Comparison of ENCODE assay signal across 9 mouse cellular contexts in genomic region chr11:4916068-4916467, GRCm38 (mm10). TPM values are rescaled to one million over a fixed set of nuclear protein-coding genes. Genes with fewer than 3 reads are reported as not detected.
DNase-seq lines count a peak whose midpoint lies in the region; ATAC-seq and TF ChIP-seq lines count a peak whose summit lies in the region.
"Had no signal": no experiment of that assay in that cellular context is flagged by ENCODE, and none has a peak within 500 bp of the region (broad histone marks: within the 10 kb centered on the region; RNA-seq: fewer than 3 reads in every experiment).

No protein-coding gene starts in this region.

- H3K27ac ChIP-seq in forebrain, embryonic 14.5 days (ENCODE audit: low read depth, low read length) = no peak overlapping the region
- no peak overlapping the region for H3K27ac ChIP-seq in forebrain, embryonic 15.5 days (replicated peaks)
- no peak overlapping the region for H3K27ac ChIP-seq in bone marrow, adult 2 months (ENCODE audit: control insufficient read depth, insufficient read depth, low read depth, low read length, poor library complexity)
- no peak overlapping the region for H3K27ac ChIP-seq in embryonic fibroblast, embryonic 13.5 days (ENCODE audit: insufficient read depth, low read length)
- no peak overlapping the region for H3K27ac ChIP-seq in lung, postnatal 0 days (ENCODE audit: low read length)
- H3K27ac ChIP-seq: liver, embryonic 15.5 days had no signal

- 30% methylated on average over 1 of the region's 1 CpGs for WGBS in forebrain, embryonic 14.5 days
- 50% methylated on average over 1 of the region's 1 CpGs for WGBS in forebrain, embryonic 15.5 days
- WGBS in bone marrow, adult 2 months = 35% methylated on average over 1 of the region's 1 CpGs
- WGBS in lung, postnatal 0 days = 20% methylated on average over 1 of the region's 1 CpGs

- no peak for ATAC-seq in forebrain, embryonic 14.5 days
- no peak for ATAC-seq in forebrain, embryonic 15.5 days (replicated peaks)
- no peak for ATAC-seq in lung, postnatal 0 days

- DNase-seq in forebrain, embryonic 14.5 days (ENCODE audit: low spot score) = peak; percentile 78
- DNase-seq in CD4-positive helper T cell, adult 2 months (ENCODE audit: low read depth, low spot score) = peak; percentile 67
- peak; percentile 64 to 83 for DNase-seq in kidney, postnatal 25 days
- peak; percentile 73 for DNase-seq in lung, postnatal 0 days (ENCODE audit: low spot score)
- DNase-seq in right cerebral cortex, postnatal 25 days = peak; percentile 44

- H3K9ac ChIP-seq in forebrain, embryonic 14.5 days (ENCODE audit: low read length) = no peak overlapping the region
- H3K9ac ChIP-seq in forebrain, embryonic 15.5 days (replicated peaks) = no peak overlapping the region
- no peak overlapping the region; the same call in 1 of the 2 replicates for H3K9ac ChIP-seq in lung, postnatal 0 days (replicated peaks; ENCODE audit: low read depth)
- H3K9ac ChIP-seq: liver, embryonic 15.5 days had no signal

- TF ChIP-seq EP300 in lung, postnatal 0 days (IDR thresholded peaks at IDR 0.05) = no peak

- no peak for TF ChIP-seq POLR2A in bone marrow, adult 2 months (IDR thresholded peaks at IDR 0.05; ENCODE audit: borderline replicate concordance, control insufficient read depth, low read depth, low read length)
- no peak for TF ChIP-seq POLR2A in embryonic fibroblast, embryonic 13.5 days (IDR thresholded peaks at IDR 0.05; ENCODE audit: low read depth, low read length)

- no peaks in the 10 kb centered on the region for H3K9me3 ChIP-seq in forebrain, embryonic 14.5 days (replicated peaks; ENCODE audit: control insufficient read depth, low read length)
- H3K9me3 ChIP-seq in forebrain, embryonic 15.5 days = no peaks in the 10 kb centered on the region
- no peaks in the 10 kb centered on the region for H3K9me3 ChIP-seq in lung, postnatal 0 days (ENCODE audit: low read length)
- H3K9me3 ChIP-seq: liver, embryonic 15.5 days had no signal

- no peaks in the 10 kb centered on the region for H3K27me3 ChIP-seq in forebrain, embryonic 14.5 days (replicated peaks; ENCODE audit: control insufficient read depth, insufficient read depth, low read length)
- H3K27me3 ChIP-seq in forebrain, embryonic 15.5 days = no peaks in the 10 kb centered on the region
- no peaks in the 10 kb centered on the region for H3K27me3 ChIP-seq in lung, postnatal 0 days (replicated peaks; ENCODE audit: insufficient read depth, low read length)
- H3K27me3 ChIP-seq: liver, embryonic 15.5 days had no signal

- no peak overlapping the region for H3K4me3 ChIP-seq in forebrain, embryonic 14.5 days (ENCODE audit: low read depth, low read length)
- H3K4me3 ChIP-seq in forebrain, embryonic 15.5 days = no peak overlapping the region
- no peak overlapping the region for H3K4me3 ChIP-seq in bone marrow, adult 2 months (replicated peaks; ENCODE audit: control insufficient read depth, low read depth, low read length)
- H3K4me3 ChIP-seq in embryonic fibroblast, embryonic 13.5 days (ENCODE audit: insufficient read depth, low read length) = no peak overlapping the region
- no peak overlapping the region for H3K4me3 ChIP-seq in lung, postnatal 0 days (ENCODE audit: low read depth, low read length)
- H3K4me3 ChIP-seq: liver, embryonic 15.5 days had no signal

- H3K36me3 ChIP-seq in forebrain, embryonic 14.5 days (ENCODE audit: control insufficient read depth, insufficient read depth, low read length) = peaks cover 97% of the 10 kb centered on the region
- H3K36me3 ChIP-seq in forebrain, embryonic 15.5 days = peaks cover 91% of the 10 kb centered on the region
- peaks cover 43% of the 10 kb centered on the region for H3K36me3 ChIP-seq in lung, postnatal 0 days (ENCODE audit: insufficient read depth, low read length)

- no peak overlapping the region for H3K4me2 ChIP-seq in forebrain, embryonic 14.5 days (ENCODE audit: low read length)
- no peak overlapping the region for H3K4me2 ChIP-seq in forebrain, embryonic 15.5 days (replicated peaks)
- no peak overlapping the region for H3K4me2 ChIP-seq in lung, postnatal 0 days (replicated peaks; ENCODE audit: low read depth, low read length)
- H3K4me2 ChIP-seq: liver, embryonic 15.5 days had no signal

- no peaks in the 10 kb centered on the region for H3K4me1 ChIP-seq in forebrain, embryonic 14.5 days (ENCODE audit: control insufficient read depth, insufficient read depth, low read length)
- H3K4me1 ChIP-seq in forebrain, embryonic 15.5 days = no peaks in the 10 kb centered on the region
- H3K4me1 ChIP-seq in bone marrow, adult 2 months (ENCODE audit: control insufficient read depth, insufficient read depth, low read length) = no peaks in the 10 kb centered on the region
- no peaks in the 10 kb centered on the region for H3K4me1 ChIP-seq in embryonic fibroblast, embryonic 13.5 days (ENCODE audit: control insufficient read depth, insufficient read depth, low read length)
- no peaks in the 10 kb centered on the region for H3K4me1 ChIP-seq in lung, postnatal 0 days (ENCODE audit: insufficient read depth, low read depth, low read length)
- H3K4me1 ChIP-seq: liver, embryonic 15.5 days had no signal

- TF ChIP-seq CTCF in bone marrow, adult 2 months (IDR thresholded peaks at IDR 0.05; ENCODE audit: control insufficient read depth, insufficient read depth, low read length) = peak; percentile 68
- TF ChIP-seq CTCF in embryonic fibroblast, embryonic 13.5 days (IDR thresholded peaks at IDR 0.05; ENCODE audit: borderline replicate concordance, insufficient read depth, low read length) = peak; percentile 22; the same call in 1 of the 2 replicates
- peak; percentile 83 for TF ChIP-seq CTCF in lung, postnatal 0 days (IDR thresholded peaks at IDR 0.05)

RNA-seq across cellular contexts. Expression of gene Thoc5, which starts 20.9 kb away (rescaled TPM):
- polyA plus RNA-seq in forebrain, embryonic 14.5 days (2014; fragmentation: Nextera tagmentation; extraction: Ambion mirVana) = 72.8 and 77.5 TPM in 2 replicates
- 64.6 and 64.8 TPM in 2 replicates for polyA plus RNA-seq in forebrain, embryonic 15.5 days (2015; fragmentation: Nextera tagmentation; extraction: Ambion mirVana)
- polyA plus RNA-seq in bone marrow, adult 2 months (2011; ENCODE audit: insufficient read depth, insufficient read length, low replicate concordance, missing spikeins) = 10.3 and 18.8 TPM in 2 replicates
- polyA plus RNA-seq in embryonic fibroblast, embryonic 13.5 days (2011; ENCODE audit: insufficient read length, low read depth, missing spikeins) = 33.1 and 34.9 TPM in 2 replicates
- polyA plus RNA-seq in lung, postnatal 0 days (2015; fragmentation: Nextera tagmentation; extraction: Ambion mirVana) = 16.3 TPM in 2 replicates

RNA-seq across cellular contexts. Expression of gene Nefh, which starts 31.8 kb away (rescaled TPM):
- polyA plus RNA-seq in forebrain, embryonic 14.5 days (2014; fragmentation: Nextera tagmentation; extraction: Ambion mirVana) = 0.75 and 1.0 TPM in 2 replicates
- polyA plus RNA-seq in forebrain, embryonic 15.5 days (2015; fragmentation: Nextera tagmentation; extraction: Ambion mirVana) = 0.89 and 0.91 TPM in 2 replicates
- polyA plus RNA-seq in bone marrow, adult 2 months (2011; ENCODE audit: insufficient read depth, insufficient read length, low replicate concordance, missing spikeins) = 1.2 and 1.5 TPM in 2 replicates
- not detected in 2 replicates for polyA plus RNA-seq in embryonic fibroblast, embryonic 13.5 days (2011; ENCODE audit: insufficient read length, low read depth, missing spikeins)
- 0.06 and 0.12 TPM in 2 replicates for polyA plus RNA-seq in lung, postnatal 0 days (2015; fragmentation: Nextera tagmentation; extraction: Ambion mirVana)

RNA-seq across cellular contexts. Expression of gene Nipsnap1, which starts 42.3 kb away (rescaled TPM):
- polyA plus RNA-seq in forebrain, embryonic 14.5 days (2014; fragmentation: Nextera tagmentation; extraction: Ambion mirVana) = 119 and 122 TPM in 2 replicates
- 133 and 140 TPM in 2 replicates for polyA plus RNA-seq in forebrain, embryonic 15.5 days (2015; fragmentation: Nextera tagmentation; extraction: Ambion mirVana)
- 2.2 and 11.5 TPM in 2 replicates for polyA plus RNA-seq in bone marrow, adult 2 months (2011; ENCODE audit: insufficient read depth, insufficient read length, low replicate concordance, missing spikeins)
- polyA plus RNA-seq in embryonic fibroblast, embryonic 13.5 days (2011; ENCODE audit: insufficient read length, low read depth, missing spikeins) = 16.4 and 20.8 TPM in 2 replicates
- 10.4 and 11.9 TPM in 2 replicates for polyA plus RNA-seq in lung, postnatal 0 days (2015; fragmentation: Nextera tagmentation; extraction: Ambion mirVana)

Comparison
In these comparisons a context has a peak if more than half of its experiments do, and no peak if none do; other contexts are left out.
1. CTCF ChIP-seq: peak in every context shown above with its lines; median percentile 83 in lung, postnatal 0 days; 68 in bone marrow, adult 2 months; 22 in embryonic fibroblast, embryonic 13.5 days.